Mouse (Mus musculus) neural tube, embryonic 12.5 days (tissue): Measurements from ENCODE around the gene Anapc5. TPM values are rescaled to one million over a fixed set of nuclear protein-coding genes. Genes with fewer than 3 reads are reported as not detected.
A peak's percentile ranks its signal among the peaks of the same experiment; 100 is the strongest.

Experiments used
- ATAC-seq: fragments of 200-750 bp; cut with Nextera tagmentation; 2 replicates; pipeline ENCODE4 v1.8.0; 2017; ENCODE audit warnings: low read depth, mild to moderate bottlenecking, moderate TSS enrichment, moderate library complexity; ENCODE audit not compliant: low FRiP score
- H3K27ac ChIP-seq: fragments of 300-500 bp; sonication (generic); 2 replicates; pipeline ENCODE4 v1.5.1; 2016
- H3K27me3 ChIP-seq: fragments of 300-500 bp; sonication (generic); replicated peaks from 2 replicates; pipeline ENCODE4 v1.6.1; 2016; ENCODE audit warnings: mild to moderate bottlenecking
- H3K36me3 ChIP-seq: fragments of 300-500 bp; sonication (generic); 2 replicates; pipeline ENCODE4 v1.6.1; 2016; ENCODE audit warnings: mild to moderate bottlenecking
- H3K4me1 ChIP-seq: fragments of 300-500 bp; sonication (generic); 2 replicates; pipeline ENCODE4 v1.6.1; 2016
- H3K4me2 ChIP-seq: fragments of 300-500 bp; sonication (generic); replicated peaks from 2 replicates; pipeline ENCODE4 v1.6.1; 2016; ENCODE audit warnings: mild to moderate bottlenecking
- H3K4me3 ChIP-seq: fragments of 300-500 bp; sonication (generic); 2 replicates; pipeline ENCODE4 v1.5.1; 2016
- H3K9ac ChIP-seq: fragments of 300-500 bp; sonication (generic); 2 replicates; pipeline ENCODE4 v1.6.1; 2016; ENCODE audit warnings: mild to moderate bottlenecking
- H3K9me3 ChIP-seq: fragments of 300-500 bp; sonication (generic); 2 replicates; pipeline ENCODE4 v1.6.1; 2016; ENCODE audit warnings: mild to moderate bottlenecking
- WGBS: fragments of 180-500 bp; shearing (Covaris S2); methylation state at CpG from one replicate; pipeline ENCODE4 v1.1.7; 2016; 5-methylcytosine and 5-hydroxymethylcytosine counted together
- polyA plus RNA-seq: library from polyadenylated mRNA; unstranded; fragments of >200 nt; fragmentation: Nextera tagmentation; extraction: Ambion mirVana; gene quantifications from 2 replicates; pipeline ENCODE4 v1.2.1, GENCODE M21; 2016

Gene Anapc5
- polyA plus RNA-seq: 506 and 512 TPM in 2 replicates

DNA sequence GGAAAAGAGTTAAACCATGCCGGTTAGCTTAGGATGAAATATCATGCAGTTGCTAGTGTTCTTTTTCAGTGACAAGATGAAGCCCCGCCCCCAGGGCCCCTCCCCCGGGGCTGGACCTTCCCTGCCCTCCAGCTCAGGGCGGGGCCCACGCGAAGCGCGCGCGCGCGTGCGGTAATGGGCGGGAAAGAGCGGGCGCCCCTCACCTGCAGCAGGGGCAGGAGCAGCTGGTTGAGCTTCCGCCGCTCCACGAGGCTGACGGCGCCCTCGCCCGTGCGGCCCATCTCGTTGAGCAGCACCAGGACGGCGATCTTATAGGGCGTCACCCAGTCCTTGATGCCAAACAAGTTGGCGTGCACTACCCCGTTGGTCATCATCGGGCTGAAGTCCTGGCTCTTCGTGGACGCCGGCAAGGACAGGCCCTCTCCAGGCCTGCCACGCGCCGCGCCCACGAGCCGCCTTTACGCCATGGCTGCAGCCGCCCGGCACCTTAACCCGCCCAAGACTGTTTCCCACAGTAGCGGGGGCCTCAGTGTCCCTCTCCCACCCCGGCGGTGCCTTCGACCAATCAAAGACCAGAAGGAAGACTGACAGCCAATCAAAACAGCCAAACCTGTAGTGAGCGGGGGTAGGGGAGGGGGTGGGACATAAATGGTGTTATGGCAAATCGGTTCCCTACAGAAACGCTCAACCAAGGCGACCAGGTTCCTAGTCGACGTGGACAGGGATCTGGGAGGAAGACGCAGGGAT, at the start of gene Anapc5:
TSS of gene Anapc5 (minus strand) at position 563 of the 747 bp plus-strand sequence.
- WGBS: under 1% methylated on average over 55 of the region's 55 CpGs
- no peaks in the 10 kb centered on the region for H3K9me3 ChIP-seq
- no peaks in the 10 kb centered on the region for H3K27me3 ChIP-seq
- H3K4me3 ChIP-seq: peak within 1 kb of the TSS; percentile 77
- H3K4me2 ChIP-seq: peak within 1 kb of the TSS; percentile 62
- peak; percentile 99 for ATAC-seq
- H3K4me1 ChIP-seq: peaks cover 10% of the 10 kb centered on the region
- H3K27ac ChIP-seq: peak within 1 kb of the TSS; percentile 85; the same call in 1 of the 2 replicates
- H3K36me3 ChIP-seq: peaks cover 30% of the 10 kb centered on the region
- H3K9ac ChIP-seq: peak within 1 kb of the TSS; percentile 74

DNA sequence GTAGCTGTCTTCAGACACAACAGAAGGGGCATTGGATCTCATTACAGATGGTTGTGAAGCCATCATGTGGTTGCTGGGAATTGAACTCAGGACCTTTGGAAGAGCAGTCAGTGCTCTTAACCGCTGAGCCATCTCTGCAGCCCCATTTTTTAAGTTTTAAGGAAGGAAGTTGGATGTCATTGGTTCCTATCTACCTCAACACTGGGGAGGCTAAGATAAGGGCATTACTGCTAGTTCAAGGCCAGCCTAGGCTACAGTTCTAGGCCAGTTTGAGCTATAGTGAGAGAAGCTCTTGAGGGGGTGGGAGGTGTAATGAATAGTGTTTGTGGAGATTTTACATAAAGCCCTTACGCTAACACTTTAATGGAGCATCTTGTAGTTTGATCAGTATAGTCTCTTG, 41.9 kb upstream of the Anapc5 start:
- Histone ChIP-seq H3K27ac (no peak overlapping the region), H3K9me3 (no peaks in the 10 kb centered on the region), H3K4me3 (no peak overlapping the region), H3K4me1 (no peaks in the 10 kb centered on the region), H3K9ac (no peak overlapping the region), H3K36me3 (peaks cover 64% of the 10 kb centered on the region), H3K27me3 (no peaks in the 10 kb centered on the region), H3K4me2 (no peak overlapping the region)
- ATAC-seq: no peak
- WGBS: 94% methylated on average over 2 of the region's 2 CpGs

DNA sequence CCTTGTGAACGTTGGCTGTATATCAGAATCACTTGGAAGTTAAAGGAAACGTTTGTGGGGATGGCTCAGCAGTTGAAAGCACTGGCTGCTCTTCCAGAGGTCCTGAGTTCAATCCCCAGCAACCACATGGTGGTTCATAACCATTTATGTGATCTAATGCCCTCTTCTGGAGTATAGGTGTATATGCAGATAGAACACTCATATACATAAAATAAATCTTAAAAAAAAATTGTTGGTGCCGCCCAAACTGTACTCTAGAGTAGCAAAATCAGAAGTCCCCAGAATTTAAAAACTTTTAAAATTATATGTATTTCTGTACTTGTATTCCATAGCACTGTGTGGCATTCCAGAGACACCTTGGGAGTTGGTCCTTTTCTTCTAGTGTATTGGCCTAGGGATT, 34.7 kb upstream of the Anapc5 start:
- Histone ChIP-seq H3K4me2 (no peak overlapping the region), H3K9me3 (no peaks in the 10 kb centered on the region), H3K4me3 (no peak overlapping the region), H3K9ac (no peak overlapping the region), H3K36me3 (no peaks in the 10 kb centered on the region), H3K27ac (no peak overlapping the region), H3K27me3 (no peaks in the 10 kb centered on the region), H3K4me1 (peaks cover 11% of the 10 kb centered on the region)
- no peak for ATAC-seq
- 89% methylated on average over 3 of the region's 3 CpGs for WGBS

DNA sequence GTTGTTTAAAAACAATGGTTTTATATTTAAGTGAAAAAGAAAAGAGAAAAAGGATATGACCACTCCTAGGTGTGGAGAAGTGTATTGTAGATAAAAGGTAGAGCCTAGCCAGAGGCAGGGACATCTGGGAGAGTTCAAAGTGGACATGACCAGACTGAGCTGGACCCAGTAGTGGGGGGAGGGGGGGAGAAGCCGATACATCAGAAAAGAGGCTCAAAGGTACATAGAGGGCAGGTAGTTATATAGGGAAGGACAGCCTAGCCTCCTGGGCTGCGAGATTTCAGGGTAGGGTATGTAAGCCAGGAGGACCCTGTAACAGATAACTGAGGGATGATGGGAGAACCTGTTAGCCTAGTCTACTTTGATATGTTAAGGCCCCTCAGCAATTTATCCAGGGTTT, 31.5 kb upstream of the Anapc5 start:
- Histone ChIP-seq H3K4me2 (no peak overlapping the region), H3K4me1 (peaks cover 18% of the 10 kb centered on the region), H3K36me3 (no peaks in the 10 kb centered on the region), H3K9me3 (no peaks in the 10 kb centered on the region), H3K27me3 (no peaks in the 10 kb centered on the region), H3K4me3 (no peak overlapping the region), H3K27ac (no peak overlapping the region), H3K9ac (no peak overlapping the region)
- no peak for ATAC-seq
- WGBS: 94% methylated on average over 2 of the region's 2 CpGs

DNA sequence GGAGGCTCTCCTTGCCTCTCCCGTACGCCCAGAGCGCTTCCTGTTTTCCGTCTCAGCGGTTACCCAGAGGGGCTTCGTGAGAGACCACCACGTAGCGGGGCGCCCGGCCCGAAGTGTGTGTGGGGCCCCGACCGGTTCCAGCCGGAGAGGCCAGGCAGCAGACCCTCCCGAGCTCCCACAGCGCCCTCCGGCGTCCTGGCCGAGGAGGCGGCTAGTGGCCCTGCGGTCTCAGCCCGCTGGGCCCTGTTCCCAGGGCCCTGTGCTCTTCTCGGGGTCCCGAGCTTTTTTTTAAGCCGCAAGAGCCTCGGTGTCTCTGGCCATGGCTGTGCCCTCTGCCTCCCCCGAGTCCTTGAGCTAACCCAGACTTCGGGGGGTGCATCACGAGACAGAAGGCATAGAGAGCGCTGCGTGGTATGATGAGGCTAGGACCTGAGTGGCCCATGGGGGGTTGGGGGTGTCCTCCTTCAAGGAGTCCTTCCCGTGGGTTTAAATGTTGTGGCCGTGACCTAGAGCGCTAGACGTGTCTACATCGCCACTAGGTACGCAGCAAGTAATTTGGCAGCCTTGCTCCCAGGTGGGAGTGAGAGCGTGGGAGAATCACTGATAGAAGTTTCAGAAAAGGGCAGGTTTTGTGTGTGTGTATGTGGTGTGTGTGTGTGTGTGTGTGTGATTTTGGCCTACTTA, 29.3 kb upstream of the Anapc5 start:
- no peaks in the 10 kb centered on the region for H3K27me3 ChIP-seq
- H3K4me2 ChIP-seq: peak overlapping the region; percentile 88
- WGBS: under 1% methylated on average over 38 of the region's 38 CpGs
- ATAC-seq: peak; percentile 91
- H3K4me3 ChIP-seq: peak overlapping the region; percentile 83
- H3K9ac ChIP-seq: peak overlapping the region; percentile 96
- peak overlapping the region; percentile 88 for H3K27ac ChIP-seq
- peaks cover 18% of the 10 kb centered on the region for H3K4me1 ChIP-seq
- no peaks in the 10 kb centered on the region for H3K9me3 ChIP-seq
- H3K36me3 ChIP-seq: no peaks in the 10 kb centered on the region

DNA sequence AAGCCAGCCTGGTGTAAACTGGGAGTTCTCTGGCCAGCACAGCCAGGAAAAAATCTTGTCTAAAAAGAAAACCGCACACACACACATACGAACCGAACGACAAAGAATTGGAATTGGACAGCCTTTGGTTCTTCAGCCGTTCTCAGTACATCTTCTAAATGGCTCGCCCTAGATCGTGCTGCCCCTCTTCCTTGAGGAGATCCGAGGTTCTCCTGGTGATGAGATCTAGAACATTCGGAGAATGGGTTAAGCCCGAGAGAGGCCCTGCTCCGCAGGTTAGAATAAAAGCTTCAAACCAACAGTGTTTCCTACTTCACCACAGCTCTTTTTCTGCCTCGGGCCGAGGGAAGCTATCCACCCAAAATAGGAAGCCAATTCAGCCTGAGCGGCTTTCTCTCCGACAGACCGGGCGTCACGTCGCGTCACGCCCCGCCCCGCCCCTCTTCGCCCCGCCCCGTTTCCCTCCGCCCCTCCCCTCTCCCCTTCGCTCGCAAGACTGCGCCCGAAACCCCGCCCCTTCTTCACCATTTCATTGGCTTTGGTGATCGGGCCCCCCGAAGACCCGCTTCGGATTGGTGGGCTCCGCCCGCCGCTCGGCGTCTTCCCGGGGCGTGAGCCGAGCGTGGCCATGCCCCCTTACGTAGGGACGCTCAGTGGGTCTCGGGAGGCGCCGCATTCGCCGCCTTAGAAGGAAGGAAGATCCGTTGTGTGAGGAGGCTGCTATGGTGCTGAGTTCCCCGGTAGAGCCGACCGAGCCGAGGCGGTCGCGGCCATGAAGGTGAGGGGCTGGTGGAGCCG, 28.6 kb upstream of the Anapc5 start, which contains the start of gene Rnf34:
TSS of gene Rnf34 (plus strand) at position 528 of the 798 bp plus-strand sequence.
- 2% methylated on average over 61 of the region's 61 CpGs for WGBS
- peaks cover 18% of the 10 kb centered on the region for H3K4me1 ChIP-seq
- peak within 1 kb of the TSS; percentile 88 for H3K27ac ChIP-seq
- no peaks in the 10 kb centered on the region for H3K9me3 ChIP-seq
- H3K4me3 ChIP-seq: peak within 1 kb of the TSS; percentile 83
- no peaks in the 10 kb centered on the region for H3K27me3 ChIP-seq
- ATAC-seq: peak; percentile 99
- H3K36me3 ChIP-seq: no peaks in the 10 kb centered on the region
- peak within 1 kb of the TSS; percentile 88 for H3K4me2 ChIP-seq
- H3K9ac ChIP-seq: peak within 1 kb of the TSS; percentile 96

DNA sequence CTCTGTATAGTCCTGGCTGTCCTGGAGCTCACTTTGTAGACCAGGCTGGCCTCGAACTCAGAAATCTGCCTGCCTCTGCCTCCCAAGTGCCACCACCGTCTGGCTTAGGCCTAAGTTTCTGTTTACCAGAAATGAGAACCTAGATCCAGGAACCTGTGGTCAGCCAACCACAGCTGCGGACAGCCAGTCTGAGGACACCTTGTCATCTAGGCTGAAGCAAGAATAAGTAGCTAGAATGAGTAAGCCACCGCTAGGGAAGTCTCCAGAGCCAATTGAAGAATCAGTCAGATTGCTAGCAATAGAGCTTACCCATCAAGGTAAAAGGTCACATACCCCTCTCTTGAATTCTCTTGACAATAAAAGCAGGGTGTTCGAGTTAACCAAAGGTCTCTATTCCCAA, 22.7 kb upstream of the Anapc5 start:
- H3K9ac ChIP-seq: no peak overlapping the region
- H3K36me3 ChIP-seq: no peaks in the 10 kb centered on the region
- ATAC-seq: no peak
- H3K27me3 ChIP-seq: no peaks in the 10 kb centered on the region
- no peak overlapping the region for H3K4me2 ChIP-seq
- no peak overlapping the region for H3K4me3 ChIP-seq
- no peaks in the 10 kb centered on the region for H3K9me3 ChIP-seq
- H3K4me1 ChIP-seq: peaks cover 3% of the 10 kb centered on the region; the same call in 1 of the 2 replicates
- no peak overlapping the region for H3K27ac ChIP-seq
- WGBS: 89% methylated on average over 5 of the region's 5 CpGs

DNA sequence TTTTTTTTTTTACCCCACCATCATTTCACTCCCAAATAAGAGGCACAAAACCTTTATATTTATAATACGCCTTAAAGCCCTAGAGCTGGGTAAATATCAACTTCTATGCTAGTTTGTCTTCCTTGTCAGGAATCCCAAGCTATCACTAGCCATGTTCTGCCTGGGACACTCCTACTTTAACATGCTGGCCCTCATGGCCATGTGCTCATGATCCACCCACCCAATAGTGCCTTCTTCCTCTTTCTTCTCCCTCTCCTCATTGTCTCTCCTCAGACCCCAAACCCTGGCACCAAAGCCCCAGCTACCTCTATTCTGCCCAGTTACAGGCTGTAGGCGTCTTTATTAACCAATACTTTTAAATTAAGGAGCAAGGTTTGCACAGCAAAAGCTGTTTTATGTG, 20.0 kb upstream of the Anapc5 start:
- 81% methylated on average over 2 of the region's 2 CpGs for WGBS

DNA sequence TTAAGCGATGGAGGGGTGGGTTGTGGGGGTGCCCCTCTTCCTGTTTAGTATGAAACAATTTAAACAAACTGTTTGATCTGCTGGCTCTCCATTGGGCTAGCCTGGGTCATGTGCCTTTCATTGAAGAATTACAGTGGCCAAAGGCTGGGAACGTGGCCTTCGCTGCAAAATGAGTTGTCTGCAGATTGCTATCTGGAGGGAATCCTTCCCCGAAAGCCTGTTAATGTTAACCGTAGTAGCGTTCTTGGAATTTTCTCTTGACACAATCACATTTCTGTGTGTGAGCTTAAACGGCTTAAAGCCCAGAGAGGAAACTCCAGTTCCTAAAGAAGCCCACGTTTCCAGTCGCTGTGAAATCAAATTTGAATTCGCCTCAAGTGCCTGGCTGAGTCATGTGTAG, 11.9 kb upstream of the Anapc5 start:
- no peaks in the 10 kb centered on the region for H3K4me1 ChIP-seq
- WGBS: 83% methylated on average over 10 of the region's 10 CpGs
- H3K27ac ChIP-seq: no peak overlapping the region
- no peak for ATAC-seq
- no peak overlapping the region for H3K4me3 ChIP-seq
- H3K9ac ChIP-seq: no peak overlapping the region
- no peaks in the 10 kb centered on the region for H3K27me3 ChIP-seq
- H3K36me3 ChIP-seq: no peaks in the 10 kb centered on the region
- H3K9me3 ChIP-seq: no peaks in the 10 kb centered on the region
- no peak overlapping the region for H3K4me2 ChIP-seq

More for the DNA sequence above, 20.0 kb upstream of the Anapc5 start:
- H3K9ac ChIP-seq: no peak overlapping the region
- no peaks in the 10 kb centered on the region for H3K27me3 ChIP-seq
- no peak overlapping the region for H3K27ac ChIP-seq
- H3K36me3 ChIP-seq: no peaks in the 10 kb centered on the region
- no peak for ATAC-seq
- no peak overlapping the region for H3K4me3 ChIP-seq
- H3K9me3 ChIP-seq: no peaks in the 10 kb centered on the region
- no peak overlapping the region for H3K4me2 ChIP-seq
- no peaks in the 10 kb centered on the region for H3K4me1 ChIP-seq

DNA sequence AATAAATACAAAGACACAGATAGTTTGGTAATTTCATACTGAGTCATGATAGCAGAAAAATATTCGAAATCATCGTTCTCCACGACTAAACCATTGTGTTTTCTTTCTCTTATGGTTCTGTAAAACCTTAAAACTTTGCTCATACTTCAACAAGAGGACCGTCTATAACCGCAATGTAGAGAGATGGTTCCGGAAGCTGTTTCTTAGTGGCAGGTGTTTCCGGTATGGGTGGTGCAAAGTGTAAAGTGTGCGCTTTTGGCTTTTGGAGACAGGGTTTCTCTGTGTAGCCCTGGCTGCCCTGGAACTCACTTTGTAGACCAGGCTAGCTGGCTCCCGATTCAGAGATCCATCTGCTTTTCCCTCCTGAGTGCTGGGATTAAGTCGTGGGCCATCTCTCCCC, 11.4 kb upstream of the Anapc5 start:
- no peak overlapping the region for H3K4me3 ChIP-seq
- no peaks in the 10 kb centered on the region for H3K27me3 ChIP-seq
- H3K4me1 ChIP-seq: no peaks in the 10 kb centered on the region
- H3K9ac ChIP-seq: no peak overlapping the region
- H3K36me3 ChIP-seq: no peaks in the 10 kb centered on the region
- H3K4me2 ChIP-seq: no peak overlapping the region
- ATAC-seq: no peak
- H3K9me3 ChIP-seq: no peaks in the 10 kb centered on the region
- no peak overlapping the region for H3K27ac ChIP-seq
- 86% methylated on average over 10 of the region's 10 CpGs for WGBS

DNA sequence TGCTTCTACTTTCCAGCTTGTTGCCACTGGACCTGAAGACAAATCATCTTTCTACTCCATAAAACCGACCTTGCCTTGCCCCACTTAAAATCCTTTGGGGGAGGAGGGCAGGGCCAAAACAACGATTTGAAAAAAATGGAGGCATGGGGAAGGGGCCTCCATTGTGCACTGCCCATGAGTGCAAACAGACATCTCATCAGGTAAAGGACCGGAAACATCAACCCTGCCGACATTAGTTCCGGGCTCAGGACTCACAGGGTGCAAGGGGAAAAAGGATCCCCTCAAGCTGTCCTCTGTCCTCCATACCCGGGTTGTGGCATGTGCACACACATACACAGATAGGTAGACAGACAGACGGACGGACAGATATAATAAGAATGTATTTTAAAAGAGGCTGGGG, 4.0 kb upstream of the Anapc5 start:
- H3K4me1 ChIP-seq: peaks cover 2% of the 10 kb centered on the region
- H3K27ac ChIP-seq: no peak overlapping the region
- H3K4me3 ChIP-seq: no peak overlapping the region
- no peaks in the 10 kb centered on the region for H3K36me3 ChIP-seq
- no peak for ATAC-seq
- H3K9ac ChIP-seq: no peak overlapping the region
- no peaks in the 10 kb centered on the region for H3K27me3 ChIP-seq
- WGBS: 83% methylated on average over 8 of the region's 8 CpGs
- no peaks in the 10 kb centered on the region for H3K9me3 ChIP-seq
- H3K4me2 ChIP-seq: no peak overlapping the region

DNA sequence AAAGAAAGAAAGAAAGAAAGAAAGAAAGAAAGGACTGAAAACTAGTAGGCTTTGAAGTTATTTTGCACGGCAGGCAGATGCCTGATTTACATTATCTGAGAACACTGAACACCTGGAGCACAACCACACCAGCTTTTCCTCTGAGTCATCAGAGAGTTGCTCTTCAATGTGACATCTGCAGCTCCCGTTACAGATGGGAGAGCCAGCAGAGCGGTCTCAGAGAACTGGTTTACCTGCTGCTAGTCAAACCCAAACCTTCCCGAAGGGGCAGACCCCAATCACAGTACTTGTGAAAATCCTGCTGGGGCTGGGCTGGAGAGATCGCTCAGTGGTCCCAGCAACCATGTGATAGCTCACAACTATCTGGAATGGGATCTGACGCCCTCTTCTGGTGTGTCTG, 3.3 kb upstream of the Anapc5 start:
- Histone ChIP-seq H3K9ac (no peak overlapping the region), H3K4me2 (no peak overlapping the region), H3K4me3 (no peak overlapping the region), H3K4me1 (peaks cover 7% of the 10 kb centered on the region), H3K9me3 (no peaks in the 10 kb centered on the region), H3K36me3 (0 out of 2 replicates have a peak, but pooled peaks cover under 1% of the 10 kb centered on the region), H3K27ac (no peak overlapping the region), H3K27me3 (no peaks in the 10 kb centered on the region)
- ATAC-seq: no peak
- WGBS: 75% methylated on average over 6 of the region's 6 CpGs
